Mouse (Mus musculus) v-Abl transformed pro-B cells (cell line): ENCODE results near the gene Nemp1.

ENCODE experiments used
- in situ Hi-C, 2 experiments: fragments of 400-800 bp; cut with MboI; formaldehyde crosslinking; loops; one replicate each; pipeline ENCODE4 v1.15.1; 2025; ENCODE audit not compliant: unreplicated experiment in 2 of 2

Gene Nemp1

GRCm38 (mm10) chr10:127642772-127643552 lies 23.7 kb upstream of the Nemp1 start, which contains the start of gene Stat6:
TSS of gene Stat6 (plus strand) at chr10:127642986.
- in situ Hi-C loops = loop anchor here (5.0 to 25.0 kb wide), 5 partner anchors 34 to 544 kb away; partner anchors contain the start of genes Gls2 (in 1 of the 2) and Rbms2 (in 1 of the 2)

DNA sequence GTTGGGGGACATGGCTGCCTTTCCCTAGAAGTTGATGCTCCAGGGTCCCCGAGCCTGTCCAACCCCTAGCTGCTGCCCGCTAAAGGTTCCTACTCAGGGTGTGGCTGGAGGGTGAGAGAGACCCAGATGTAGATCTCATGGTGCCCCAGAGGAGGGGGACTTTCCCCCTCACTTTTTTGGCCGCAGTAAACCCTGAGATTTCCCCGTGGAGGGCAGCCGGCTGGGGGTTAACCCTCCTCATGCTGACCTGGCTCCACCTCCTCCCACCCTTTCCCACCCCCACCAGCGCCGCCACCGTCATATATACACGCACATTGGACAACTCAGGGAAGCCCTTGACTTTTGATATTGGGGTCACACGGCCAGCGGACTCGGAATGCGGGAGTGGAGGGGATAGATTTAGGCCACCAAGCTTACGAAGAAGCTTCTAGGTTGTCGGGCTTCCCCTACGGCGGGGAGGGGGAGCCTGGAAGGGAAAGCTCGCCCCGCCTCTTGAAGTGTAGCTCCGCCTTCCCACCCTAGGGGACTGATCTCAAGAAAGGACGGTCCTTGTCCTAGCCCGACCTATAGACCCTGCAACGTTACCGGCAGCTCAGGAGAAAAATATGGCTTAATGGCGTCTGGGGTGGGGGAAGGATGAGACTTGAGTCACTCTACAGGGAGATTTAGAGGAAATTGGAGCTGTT lies 23.0 kb upstream of the Nemp1 start:
- in situ Hi-C loops = loop anchor here (5.0 to 25.0 kb wide), 5 partner anchors 34 to 544 kb away; partner anchors contain the start of genes Gls2 (in 1 of the 2) and Rbms2 (in 1 of the 2)

GRCm38 (mm10) chr10:127645791-127646190 lies 20.9 kb upstream of the Nemp1 start:
- in situ Hi-C loops = loop anchor here in 1 of 2 experiments (25.0 kb wide), 1 partner anchor 542 kb away; the partner anchor contains the start of genes Gls2 and Rbms2

DNA sequence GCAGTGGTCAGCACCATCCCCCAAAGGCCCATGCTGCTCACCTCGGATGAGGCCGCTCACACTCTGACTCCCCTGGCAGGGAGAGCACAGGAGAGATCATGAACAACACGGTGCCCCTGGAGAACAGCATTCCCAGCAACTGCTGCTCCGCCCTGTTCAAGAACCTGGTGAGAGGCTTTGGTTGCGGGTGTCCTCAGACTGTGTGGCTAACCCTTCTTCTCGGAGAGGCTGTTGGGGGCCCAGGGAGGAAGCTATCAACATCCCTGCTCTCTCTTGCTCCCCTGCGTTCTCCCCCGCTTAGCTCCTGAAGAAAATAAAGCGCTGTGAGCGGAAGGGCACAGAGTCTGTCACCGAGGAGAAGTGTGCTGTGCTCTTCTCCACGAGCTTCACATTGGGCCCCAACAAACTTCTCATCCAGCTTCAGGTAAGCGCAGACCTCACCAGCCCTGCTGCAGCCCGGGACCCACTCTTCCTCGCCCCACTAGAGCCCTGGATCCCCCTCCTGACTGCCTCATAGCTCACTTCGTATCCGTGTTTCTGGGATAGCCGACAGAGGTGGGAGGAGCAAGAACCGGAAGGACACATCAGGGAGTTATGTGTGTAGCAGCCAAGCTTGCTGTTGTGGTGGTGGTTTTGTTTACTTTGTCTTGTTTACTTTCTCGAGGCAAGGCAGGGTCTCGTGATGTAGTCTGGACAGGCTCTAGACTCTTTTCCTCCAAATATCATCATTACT lies 13.6 kb upstream of the Nemp1 start:
- in situ Hi-C loops = loop anchor here in 1 of 2 experiments (25.0 kb wide), 1 partner anchor 534 kb away; the partner anchor contains the start of genes Gls2 and Rbms2

- in situ Hi-C loops = loop anchor here in 1 of 2 experiments (25.0 kb wide), 1 partner anchor 532 kb away; the partner anchor contains the start of genes Gls2 and Rbms2
These were observed 11.6 kb upstream of the Nemp1 start for GRCm38 (mm10) chr10:127654970-127655579.

GRCm38 (mm10) chr10:127657617-127658016 lies 9.1 kb upstream of the Nemp1 start:
- in situ Hi-C loops = loop anchor here in 1 of 2 experiments (25.0 kb wide), 1 partner anchor 530 kb away; the partner anchor contains the start of genes Gls2 and Rbms2

DNA sequence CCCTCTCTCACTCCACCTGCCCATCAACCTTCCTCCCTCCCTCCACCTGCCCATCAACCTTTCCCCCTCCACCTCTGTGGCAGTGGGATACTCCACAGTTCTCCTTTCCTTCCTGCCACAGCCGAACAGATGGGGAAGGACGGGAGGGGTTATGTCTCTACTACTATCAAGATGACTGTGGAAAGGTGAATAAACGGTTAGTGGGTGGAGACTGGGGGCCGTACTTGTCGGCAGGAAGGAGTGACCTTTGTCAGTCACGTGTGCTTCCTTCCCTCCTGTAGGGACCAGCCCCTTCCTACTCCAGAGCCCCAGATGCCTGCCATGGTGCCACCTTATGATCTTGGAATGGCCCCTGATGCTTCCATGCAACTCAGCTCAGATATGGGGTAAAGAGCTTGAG lies 8.6 kb upstream of the Nemp1 start:
- in situ Hi-C loops = loop anchor here in 1 of 2 experiments (25.0 kb wide), 1 partner anchor 529 kb away; the partner anchor contains the start of genes Gls2 and Rbms2

DNA sequence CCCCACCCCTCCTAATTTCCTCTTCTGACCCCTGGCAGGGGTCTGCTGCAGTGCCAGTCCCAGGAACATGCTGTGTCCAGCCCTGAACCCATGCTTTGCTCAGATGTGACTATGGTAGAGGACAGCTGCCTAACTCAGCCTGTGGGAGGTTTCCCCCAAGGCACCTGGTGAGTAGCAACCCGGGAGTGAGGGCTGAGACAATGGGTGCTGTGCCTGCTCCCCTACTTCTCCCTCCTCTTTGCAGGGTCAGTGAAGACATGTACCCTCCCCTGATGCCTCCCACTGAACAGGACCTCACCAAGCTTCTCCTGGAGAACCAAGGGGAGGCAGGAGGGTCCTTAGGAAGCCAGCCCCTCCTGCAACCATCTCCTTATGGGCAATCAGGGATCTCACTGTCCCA lies 7.2 kb upstream of the Nemp1 start:
- in situ Hi-C loops = loop anchor here in 1 of 2 experiments (25.0 kb wide), 1 partner anchor 528 kb away; the partner anchor contains the start of genes Gls2 and Rbms2

DNA sequence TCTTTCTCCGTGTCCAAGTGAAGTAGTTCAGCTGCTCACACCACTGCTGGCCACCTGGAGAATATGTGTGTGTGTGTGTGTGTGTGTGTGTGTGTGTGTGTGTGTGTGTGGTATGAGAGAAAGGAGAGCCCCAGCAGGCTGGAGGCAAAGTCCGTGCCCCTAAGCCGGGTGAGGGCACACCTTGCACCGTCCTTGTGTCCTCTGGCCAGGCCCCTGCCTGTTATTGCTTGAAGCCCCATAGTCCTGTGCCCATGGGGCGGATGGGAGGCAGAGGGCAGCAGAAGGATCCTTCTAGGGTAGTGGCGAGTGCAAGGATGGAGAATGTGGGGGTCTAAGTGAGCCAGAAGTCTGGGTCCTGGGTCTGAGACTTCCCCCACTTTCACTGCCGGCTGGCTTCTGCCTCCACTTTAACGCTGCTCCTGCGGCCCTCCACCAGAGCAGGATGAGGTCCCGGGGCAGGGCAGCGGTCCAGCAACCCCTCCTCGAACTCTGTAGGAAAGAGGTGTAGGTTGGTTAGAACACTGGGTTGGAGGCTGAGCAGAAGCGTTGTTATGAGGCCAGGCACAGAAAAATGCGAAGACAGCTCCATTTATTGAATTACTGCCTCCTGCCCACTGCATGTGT lies 5.3 kb upstream of the Nemp1 start:
- in situ Hi-C loops = loop anchor here in 1 of 2 experiments (25.0 kb wide), 1 partner anchor 526 kb away; the partner anchor contains the start of genes Gls2 and Rbms2

DNA sequence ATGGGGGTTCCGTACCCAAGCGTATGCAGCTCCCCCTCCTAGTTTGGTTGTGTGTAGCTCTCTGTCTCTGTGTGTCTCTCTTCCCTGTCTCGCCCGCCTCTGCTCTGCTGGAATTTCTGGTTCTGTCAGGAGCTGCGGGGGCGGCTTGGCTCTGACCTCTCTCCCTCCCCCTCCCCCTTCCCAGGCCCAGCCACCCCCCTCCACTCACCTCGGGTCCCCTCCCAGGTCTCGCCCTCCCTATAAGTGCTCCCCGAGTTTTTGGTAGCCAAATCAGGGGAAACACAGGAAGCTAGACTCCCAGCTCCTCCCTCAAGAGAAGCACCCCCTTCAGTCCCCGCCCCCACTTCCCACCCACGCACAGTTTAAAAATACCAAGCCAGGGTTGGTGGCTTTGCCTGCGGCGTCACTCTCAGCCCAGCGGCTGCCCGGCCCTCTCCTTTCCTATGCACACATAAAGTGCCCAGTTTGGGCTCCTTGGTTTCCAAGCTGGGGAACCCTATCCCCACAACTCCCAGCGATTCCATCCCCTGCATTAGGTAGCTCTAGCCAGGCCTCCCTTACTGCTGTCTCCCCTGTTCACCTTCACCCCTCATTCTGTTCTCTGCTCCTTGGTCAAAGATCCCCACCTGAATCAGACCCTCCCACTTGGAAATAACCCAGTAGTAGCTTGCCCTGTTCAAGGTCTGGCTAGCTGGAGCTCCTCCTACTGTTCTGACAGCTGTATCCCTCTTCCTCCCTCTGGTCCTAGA lies 4.6 kb upstream of the Nemp1 start:
- in situ Hi-C loops = loop anchor here in 1 of 2 experiments (25.0 kb wide), 1 partner anchor 525 kb away; the partner anchor contains the start of genes Gls2 and Rbms2

DNA sequence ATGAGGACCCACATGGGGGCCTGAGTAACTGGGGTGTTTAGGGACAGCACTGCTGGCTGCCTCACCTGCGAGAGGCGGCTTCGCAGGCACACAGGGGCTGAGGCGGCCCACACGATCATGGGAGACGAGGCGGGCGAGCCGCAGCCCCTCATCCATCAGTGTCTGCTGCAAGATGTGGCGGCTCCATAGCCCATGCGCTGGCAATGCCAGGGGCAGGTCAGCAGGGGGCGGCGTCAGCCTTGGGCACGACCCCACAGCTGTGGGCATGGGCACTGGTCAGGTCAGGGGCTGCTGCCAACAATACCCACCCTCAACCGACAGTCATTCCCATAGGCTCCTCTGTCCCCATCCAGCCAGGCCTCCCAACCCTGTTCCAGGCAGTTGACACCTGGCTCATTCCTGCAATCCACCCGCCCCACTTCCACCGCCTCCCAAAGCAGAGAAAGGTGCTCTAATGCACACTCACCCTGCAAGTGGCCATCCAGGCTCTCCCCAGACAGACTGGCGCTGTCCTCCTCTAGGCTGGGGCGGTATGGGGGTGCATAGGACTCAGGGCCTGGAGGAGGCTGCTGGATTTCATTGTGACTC lies 3.9 kb upstream of the Nemp1 start:
- in situ Hi-C loops = loop anchor here in 1 of 2 experiments (25.0 kb wide), 1 partner anchor 525 kb away; the partner anchor contains the start of genes Gls2 and Rbms2

DNA sequence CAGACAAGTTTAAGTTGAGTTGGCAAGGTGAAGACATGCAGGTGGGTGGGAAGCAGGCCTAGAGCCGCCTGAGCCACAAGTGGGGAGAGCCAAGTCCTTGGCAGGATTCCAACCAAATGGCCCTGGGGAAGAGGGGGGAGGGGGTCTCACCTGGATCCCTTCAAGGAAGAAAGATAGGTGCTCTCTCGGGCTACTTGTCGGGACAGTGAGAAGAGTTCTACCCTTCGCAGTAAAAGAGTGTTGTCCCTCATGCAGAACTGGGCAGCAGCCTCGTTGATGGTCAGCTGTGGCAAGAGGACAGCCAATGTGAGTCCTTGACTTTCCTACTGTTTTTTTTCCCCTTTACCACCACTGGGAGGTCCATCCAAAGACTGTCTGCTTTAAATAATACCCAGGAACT lies 3.1 kb upstream of the Nemp1 start:
- in situ Hi-C loops = loop anchor here in 1 of 2 experiments (25.0 kb wide), 1 partner anchor 524 kb away; the partner anchor contains the start of genes Gls2 and Rbms2

DNA sequence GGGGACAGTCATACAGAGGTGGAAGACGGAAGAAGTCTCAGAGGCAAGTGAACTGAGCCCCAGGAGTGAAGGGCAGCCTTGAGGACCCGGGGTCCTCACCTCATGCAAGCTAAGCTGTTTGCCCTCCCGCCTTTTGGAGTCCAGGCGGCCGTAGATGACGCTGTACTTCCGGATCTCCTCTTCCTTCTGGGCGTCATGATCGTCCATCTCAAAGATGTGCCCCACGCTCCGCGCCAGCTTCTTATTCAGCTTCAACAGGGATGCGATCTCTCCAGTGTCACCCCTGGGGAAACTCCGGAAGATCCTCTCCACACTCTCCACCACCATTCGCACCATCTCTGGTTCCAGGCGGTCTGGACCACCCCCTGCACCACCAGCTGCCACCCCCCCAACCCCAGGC lies 2.5 kb upstream of the Nemp1 start:
- in situ Hi-C loops = loop anchor here in 1 of 2 experiments (25.0 kb wide), 1 partner anchor 523 kb away; the partner anchor contains the start of genes Gls2 and Rbms2

- in situ Hi-C loops = loop anchor here in 1 of 2 experiments (25.0 kb wide), 1 partner anchor 522 kb away; the partner anchor contains the start of genes Gls2 and Rbms2
These were observed 1.8 kb upstream of the Nemp1 start for GRCm38 (mm10) chr10:127664891-127665290.

DNA sequence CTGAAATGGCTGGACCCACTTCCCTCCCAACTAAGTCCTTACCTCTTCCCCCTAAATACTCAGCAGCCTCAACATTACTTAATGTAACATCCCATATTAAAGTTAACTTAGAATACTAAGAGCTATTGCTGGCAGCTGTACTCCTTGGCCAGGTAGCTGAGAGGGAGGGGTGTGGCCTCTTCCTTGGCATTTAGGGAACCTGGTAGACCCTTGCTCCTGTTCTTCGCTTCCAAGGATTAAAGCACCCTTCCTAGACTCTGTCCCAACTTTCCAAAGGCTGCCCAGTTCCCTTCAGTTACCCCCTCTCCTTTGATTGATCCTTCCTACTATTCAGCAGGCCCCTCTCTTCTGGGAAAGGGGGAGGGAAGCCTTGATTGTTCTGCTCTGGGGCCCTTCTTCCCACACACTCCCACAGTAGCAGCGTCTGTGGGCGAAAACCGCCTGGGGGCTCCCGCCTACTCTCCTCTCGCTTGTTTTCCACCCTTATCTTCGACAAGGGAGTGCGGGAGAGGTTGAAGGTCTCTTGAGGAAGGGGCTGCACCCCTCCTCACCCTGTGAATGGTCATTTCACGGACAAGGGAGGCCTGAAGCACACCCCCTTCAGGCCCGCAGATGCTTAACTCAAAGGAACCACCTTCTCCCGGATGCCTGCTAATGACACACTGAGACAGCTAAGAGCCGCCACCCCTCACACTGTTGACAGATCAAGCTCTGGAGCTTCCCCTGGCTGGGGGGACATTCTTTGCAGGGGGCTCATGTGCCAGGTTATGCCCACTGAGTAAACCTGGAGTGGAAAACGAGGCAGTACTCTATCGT lies 1.1 kb upstream of the Nemp1 start:
- in situ Hi-C loops = loop anchor here in 1 of 2 experiments (25.0 kb wide), 1 partner anchor 522 kb away; the partner anchor contains the start of genes Gls2 and Rbms2

DNA sequence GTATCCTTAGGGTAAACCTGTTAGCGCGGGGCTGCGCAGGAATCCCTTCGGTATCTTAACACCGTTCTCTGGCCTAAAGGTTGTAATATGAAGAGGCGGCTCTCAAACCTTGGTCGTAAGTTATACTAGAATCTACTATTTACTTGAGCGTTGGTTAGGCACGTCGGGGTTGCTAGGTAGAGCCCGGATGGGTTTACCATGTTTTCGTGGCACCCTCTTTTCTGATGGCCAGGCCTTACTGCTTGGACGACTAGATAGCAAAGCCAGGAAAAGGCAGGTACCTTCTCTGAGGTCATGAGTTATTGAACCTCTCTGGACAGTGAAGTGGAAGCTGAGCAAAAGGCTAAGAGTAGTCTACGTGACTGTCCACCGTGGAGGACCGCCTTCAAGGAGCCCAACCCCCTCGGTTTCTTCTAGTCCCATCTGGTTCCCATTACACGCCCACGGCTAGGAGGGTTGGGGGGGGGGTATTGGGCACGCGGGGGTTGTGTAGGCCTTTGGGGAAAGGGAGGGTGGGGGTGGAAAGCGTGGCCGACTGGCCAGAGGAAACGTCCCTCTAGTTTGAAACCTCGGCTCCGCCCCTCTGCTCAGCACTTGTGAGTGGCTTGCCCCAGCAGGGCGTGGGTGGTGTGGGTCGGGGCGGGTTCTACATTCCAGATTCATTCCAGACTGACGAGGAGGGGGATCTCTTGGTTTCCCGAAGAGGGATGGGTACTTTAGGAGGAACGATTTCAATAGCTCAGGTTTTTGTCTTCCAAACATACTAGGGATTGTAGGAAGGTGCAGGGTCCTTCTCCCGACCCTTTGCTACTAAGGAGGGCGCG lies 780 bp downstream of the Nemp1 start:
- in situ Hi-C loops = loop anchor here in 1 of 2 experiments (25.0 kb wide), 1 partner anchor 520 kb away; the partner anchor contains the start of genes Gls2 and Rbms2
